Mouse (Mus musculus) kidney, adult 8-10 months (tissue): Measurements from ENCODE around the gene St8sia2.

Experiments used
- DNase-seq, 2 experiments: peaks; one replicate each; pipeline ENCODE4 v3.0.0; 2022

Gene St8sia2

DNA sequence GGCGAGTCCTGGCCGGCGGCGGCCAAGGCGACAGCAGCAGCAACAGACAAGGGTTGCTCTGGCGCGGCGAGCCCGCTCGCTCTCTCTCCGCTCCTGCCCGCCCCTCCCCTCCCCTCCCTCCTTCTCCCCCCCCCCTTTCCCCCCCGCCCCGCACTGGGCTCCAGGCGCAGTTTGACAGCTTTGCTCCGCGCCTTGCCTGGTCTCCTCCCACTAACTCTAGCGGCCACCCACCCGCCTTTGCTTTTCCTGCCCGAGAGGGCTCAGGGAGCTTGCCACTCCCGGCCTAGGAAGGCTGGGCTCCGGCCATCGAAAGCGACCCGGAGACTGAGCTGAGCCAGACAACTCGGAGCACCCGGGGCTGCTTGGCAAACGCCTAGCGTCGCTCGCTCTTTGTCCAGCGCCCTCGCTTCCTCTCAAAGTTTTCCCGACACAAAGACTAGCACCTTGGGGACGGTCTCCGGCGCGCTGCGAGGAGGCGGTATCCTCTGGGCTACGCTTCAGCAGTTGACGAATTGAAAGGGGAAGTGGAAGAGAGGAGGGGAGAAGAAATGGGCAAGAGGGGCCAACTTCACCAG, at the start of gene St8sia2:
TSS of gene St8sia2 (minus strand) at position 90 of the 575 bp plus-strand sequence.
- DNase-seq, result peak in 1 of 2 experiments; percentile 4

DNA sequence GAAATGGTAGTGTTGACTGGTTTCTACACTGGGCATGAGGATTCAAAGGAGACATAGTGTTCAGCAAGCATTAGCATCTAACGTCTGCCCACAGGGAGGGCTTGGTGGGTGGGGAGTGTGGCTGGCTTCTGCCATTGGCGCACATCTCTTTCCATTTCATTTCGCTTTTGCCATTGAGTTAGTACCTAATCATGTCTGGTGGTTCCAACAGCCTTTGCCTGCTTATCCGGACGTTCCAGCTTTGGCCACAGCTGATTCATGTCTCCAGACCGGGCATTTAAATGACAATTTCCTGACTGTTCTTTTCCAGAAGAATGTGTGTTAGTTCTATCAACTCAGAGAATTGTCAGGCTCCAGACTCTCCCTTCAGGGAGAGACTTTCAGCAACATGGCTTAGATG, 47.6 kb upstream of the St8sia2 start:
- DNase-seq, result no peak

GRCm38 (mm10) chr7:74060306-74060946, 46.9 kb upstream of the St8sia2 start:
- DNase-seq, result peak in 1 of 2 experiments; percentile 3

GRCm38 (mm10) chr7:74059684-74060083, 46.2 kb upstream of the St8sia2 start:
- no peak for DNase-seq

GRCm38 (mm10) chr7:74055753-74056152, 42.3 kb upstream of the St8sia2 start:
- DNase-seq, result no peak

DNA sequence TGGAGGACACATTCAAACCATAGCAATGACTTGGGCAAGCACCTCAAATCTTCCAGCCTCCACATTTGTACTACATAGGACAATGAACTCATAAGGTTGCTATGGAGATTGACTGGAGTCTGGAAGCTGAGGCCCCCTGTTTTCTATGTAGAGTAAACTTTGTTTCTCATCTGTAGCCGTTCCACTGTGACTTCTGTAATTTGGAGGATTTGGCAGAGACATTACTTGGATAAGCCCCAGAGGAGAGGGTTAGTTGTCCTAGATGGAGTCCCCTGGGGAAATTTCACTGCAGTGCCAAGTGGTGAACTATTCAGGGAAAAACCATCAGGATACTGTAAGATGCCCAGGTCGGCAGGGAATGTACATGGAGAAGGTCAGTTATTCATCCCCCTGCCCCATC, 34.1 kb upstream of the St8sia2 start:
- DNase-seq, result no peak

GRCm38 (mm10) chr7:74045166-74045957, 31.9 kb upstream of the St8sia2 start:
- DNase-seq, result no peak

- peak; percentile 37 to 55 for DNase-seq
Measured at GRCm38 (mm10) chr7:74043562-74044138, 30.2 kb upstream of the St8sia2 start.

- peak; percentile 22 to 53 for DNase-seq
Measured at GRCm38 (mm10) chr7:74025007-74025406, 11.5 kb upstream of the St8sia2 start.

DNA sequence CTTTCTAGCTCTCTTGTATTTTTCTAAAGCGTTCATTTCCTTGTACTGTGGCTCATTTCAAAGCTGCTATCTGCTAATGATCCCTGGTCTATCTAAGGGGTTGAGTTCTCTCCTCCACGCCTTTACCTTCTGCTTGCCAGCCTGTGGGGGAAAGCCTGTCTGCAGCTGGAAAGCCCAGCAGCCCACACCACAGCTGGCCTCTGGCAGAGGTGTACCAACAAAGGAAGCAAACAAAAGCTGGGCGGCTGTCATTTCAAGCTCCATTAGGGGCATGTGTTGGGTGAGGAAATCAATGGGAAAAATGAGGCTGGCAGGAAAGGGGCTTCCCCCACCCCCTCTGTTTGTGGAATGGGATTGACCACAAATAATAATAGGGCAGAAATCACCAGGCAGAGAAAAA, 10.7 kb upstream of the St8sia2 start:
- no peak for DNase-seq

- no peak for DNase-seq
Measured at GRCm38 (mm10) chr7:74022571-74022970, 9.1 kb upstream of the St8sia2 start.

DNA sequence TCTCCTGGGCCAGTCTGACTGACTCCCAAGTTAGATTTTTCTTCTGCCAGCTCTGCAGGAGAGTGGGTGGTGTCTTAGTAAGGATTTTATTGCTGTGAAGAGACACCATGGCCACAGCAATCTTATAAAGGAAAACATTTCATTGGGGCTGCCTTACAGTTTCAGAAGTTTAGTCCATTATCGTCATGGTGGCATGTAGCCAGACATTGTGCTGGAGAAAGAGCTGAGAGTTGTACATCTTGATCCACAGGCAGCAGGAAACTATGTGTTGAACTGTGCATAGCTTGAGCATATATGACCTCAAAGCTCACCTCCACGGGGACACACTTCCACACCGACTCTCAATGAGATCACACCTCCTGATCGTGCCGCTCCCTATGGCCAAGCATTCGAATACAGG, 8.3 kb upstream of the St8sia2 start:
- no peak for DNase-seq

DNA sequence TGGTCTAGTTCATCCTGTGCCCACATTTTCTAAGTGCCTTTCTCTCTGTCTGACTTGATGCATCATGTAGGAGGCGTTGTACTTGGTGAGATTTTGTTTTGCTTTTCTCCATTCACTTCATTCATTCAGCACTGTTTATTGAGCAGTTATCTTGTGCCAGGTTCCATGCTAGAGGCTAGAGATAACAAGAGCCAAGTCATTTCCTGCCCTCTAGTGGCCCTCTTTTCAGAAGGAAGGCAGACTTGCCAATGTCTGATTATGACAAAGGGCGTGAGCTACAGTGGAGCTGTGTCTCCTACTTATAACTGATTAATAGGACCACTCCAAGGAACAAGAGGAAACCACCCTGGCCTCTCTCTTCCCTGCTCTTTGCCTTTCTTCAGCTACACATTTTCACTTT, 3.1 kb upstream of the St8sia2 start:
- no peak for DNase-seq

DNA sequence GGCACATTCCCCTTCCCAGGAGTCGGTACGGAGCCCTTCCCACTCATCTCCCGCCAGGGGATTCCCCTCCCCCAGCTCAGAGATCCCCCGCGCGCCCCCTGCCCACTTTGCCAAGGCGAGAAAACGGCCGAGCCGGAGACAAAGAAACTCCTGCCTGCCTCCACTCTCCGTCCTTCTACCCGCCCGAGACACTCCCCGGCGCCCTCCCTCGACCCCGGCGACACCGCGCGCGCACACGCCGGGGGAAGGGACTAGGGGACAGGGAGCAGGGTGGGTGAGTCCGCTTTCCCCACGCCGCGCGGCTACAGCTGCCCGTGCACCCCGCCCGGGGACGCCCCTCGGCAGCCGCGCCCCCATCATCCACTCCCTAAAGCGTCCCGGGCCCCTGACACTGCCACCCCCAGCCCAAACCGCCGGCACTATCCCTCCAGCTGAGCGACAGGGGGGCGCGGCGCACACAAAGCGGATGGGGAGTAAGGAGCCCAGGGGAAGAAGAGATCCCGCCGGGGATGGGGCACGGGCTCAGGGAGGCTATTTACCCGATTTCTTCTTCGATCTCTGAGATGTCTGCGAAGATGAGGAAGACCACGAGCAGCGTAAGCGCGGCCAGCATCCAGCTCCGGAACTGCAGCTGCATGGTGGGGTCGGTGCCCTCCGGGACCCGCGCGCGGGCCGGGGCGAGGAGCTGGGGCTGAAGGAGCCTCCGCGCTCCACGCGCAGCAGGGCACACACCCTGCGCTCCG, 461 bp downstream of the St8sia2 start:
- DNase-seq, result no peak

GRCm38 (mm10) chr7:74011976-74012857, 1.3 kb downstream of the St8sia2 start:
- DNase-seq, result no peak

GRCm38 (mm10) chr7:74008946-74009542, 4.4 kb downstream of the St8sia2 start:
- no peak for DNase-seq

- DNase-seq, result no peak
Measured at GRCm38 (mm10) chr7:74006775-74007371, 6.6 kb downstream of the St8sia2 start.

GRCm38 (mm10) chr7:74006364-74006763, 7.1 kb downstream of the St8sia2 start:
- DNase-seq, result no peak

DNA sequence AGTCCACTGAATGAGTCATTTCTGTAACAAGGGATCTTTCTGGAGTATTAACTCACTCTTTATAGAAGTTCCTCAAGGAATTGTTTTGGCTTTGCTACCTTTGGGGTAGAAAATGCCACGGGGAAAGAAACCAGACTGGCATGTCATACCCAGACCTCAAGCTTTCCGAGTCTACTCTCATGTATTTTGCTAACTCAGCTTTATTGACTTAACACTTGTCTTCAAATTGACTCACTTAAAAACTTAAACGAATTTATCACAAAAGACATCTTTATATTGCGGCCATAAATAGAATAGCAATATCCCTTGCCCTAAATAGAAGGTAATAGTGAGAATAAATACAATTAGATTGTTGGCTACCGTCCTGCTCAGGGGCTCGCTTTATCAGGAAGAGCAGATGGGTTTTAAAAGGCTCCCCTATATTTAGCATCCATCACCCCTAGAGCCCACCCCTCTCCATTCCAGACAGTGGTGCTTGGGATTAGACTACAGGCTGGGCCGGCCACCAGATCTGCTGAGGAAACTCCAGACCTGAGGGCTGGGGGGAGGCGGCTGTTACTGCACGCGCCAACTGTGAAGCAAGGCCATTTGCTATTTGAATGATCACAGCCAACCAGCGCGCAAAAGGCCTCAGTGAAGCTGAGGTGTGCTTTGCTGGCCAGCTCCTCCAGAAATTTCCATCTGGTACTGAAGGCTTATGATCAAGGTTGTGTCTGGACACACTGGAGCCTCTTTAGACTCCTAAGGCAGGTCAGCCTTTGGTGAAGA, 12.6 kb downstream of the St8sia2 start:
- DNase-seq, result no peak

DNA sequence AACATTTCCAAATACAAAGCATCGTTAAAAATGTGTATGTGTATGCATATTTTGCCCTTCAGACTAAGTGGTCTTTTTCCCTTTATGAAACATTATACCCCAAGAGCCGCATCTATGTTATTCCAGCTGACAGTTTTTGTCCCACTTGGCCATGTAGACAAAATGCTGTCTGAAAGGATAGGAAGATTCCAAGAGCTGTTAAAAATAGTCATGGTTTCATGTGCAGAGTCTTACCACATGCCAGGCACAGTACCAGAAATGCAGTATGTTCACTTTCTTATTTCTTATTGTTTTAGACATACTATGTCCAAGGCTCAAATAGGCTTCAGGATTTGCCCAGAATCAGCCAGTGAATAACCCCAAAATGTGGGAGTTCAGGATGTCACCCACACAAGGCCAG, 24.1 kb downstream of the St8sia2 start:
- no peak for DNase-seq
